Mouse (Mus musculus) heart, postnatal 25 days (tissue): ENCODE data around the gene Sec16b. TPM values are rescaled to one million over a fixed set of nuclear protein-coding genes. Genes with fewer than 3 reads are reported as not detected.

Source experiments
- DNase-seq: peaks from one replicate; pipeline ENCODE4 v3.0.0; 2022; ENCODE audit warnings: low spot score
- intact Hi-C: fragments of 180-260 bp; cut with DNase I; formaldehyde crosslinking; loops from one replicate; pipeline ENCODE4 v1.15.1; 2025
- total RNA-seq, 2 experiments: library from RNA; stranded (reverse); gene quantifications; 2 replicates each; pipeline ENCODE4 v1.2.3; 2021

The Sec16b gene
- total RNA-seq, 2 experiments from 2014 or later: 0.98 to 1.4 TPM

DNA sequence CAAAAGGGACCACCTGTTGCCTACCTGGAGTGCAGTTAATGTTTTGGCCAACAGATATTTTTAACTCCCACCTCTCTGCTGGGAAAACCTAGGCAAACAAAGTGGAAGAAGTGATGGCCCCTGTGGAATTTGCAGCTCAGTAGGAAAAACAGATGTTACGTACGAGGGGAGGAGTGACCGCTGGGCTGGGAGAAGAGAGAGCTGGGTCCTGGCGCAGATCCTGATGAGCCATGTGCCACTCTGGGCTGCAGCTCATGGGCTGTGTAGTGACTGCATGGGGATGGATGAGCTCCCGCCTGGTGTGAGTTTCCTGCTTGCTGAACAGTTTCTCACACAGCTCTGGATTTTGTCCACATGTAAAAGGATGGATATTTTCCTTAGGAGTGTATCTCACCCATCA, 1.3 kb downstream of the Sec16b start:
- intact Hi-C loops: no loop called here
- peak; percentile 43 for DNase-seq

DNA sequence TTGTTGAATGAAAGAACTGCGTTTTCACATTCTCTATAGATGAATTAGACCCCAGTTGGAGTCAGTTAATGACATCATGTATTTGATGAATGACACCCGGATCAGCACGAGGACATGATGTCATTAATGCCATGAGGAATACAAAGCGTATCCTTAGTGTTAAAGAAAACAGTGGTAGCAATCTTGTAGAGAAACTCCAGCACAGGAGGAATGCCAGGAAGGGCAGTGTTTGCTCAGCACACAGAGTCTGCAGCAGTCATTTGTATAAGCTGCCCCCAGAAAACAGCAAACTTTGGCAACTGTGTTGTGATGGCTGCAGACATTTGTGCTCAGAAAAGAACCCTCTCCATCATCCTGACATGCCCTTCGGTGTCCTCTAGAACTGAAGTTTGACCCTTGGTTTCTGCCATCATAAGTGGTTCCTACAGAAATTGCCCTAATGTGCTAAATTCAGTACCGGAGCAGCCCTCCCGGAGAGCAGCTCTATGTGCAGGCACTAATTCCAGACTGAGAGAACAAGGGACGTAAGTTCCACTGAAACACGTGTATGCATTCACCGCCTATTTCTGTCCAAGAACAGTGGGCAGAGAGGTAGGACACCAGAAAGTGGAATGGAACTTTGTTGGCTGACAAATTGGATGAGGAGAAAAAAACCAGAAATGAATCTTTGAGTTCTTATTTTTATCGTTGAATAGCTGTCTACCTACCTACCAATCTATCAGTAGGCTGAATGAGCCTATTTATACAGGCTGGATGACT, 6.3 kb downstream of the Sec16b start:
- DNase-seq: no peak
- intact Hi-C loops: no loop called here

DNA sequence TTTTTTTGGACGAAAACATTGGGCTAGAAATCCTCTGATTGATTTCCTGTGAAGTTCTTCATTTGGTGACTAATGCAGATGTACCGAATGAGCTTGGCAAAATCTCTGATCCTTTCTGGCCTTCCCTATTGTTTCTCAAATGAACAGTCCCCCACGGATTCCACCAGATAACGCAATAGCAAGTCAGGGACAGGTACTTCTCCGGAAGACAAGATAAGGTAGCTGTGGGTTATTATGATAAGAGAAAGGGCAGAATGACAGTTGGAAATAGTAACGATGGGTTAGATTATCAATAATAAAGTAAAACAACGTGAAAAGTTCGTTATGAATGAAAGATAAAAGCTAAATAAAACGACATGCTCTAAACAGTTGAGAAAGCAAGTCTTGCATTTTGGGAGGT, 7.0 kb downstream of the Sec16b start:
- DNase-seq: no peak
- intact Hi-C loops: no loop called here

DNA sequence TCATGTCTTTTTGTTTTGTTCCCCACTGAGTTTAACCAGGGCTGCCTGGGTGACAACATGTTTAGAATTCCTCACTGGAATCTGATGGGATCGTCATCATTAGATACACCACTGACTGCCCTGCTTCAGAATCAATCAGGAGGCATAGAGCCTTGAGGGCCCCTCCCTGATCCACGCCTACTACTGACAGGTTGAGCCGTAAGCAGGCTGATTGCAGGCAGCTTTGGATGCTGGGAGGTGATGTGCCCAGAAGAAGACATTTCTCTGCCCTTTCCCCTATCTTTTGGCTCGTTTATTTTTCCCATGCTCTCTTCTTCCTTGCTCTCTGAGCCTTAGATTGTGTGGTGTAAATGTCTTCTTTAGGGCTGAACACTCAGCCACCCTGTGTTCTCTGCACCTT, 7.8 kb downstream of the Sec16b start:
- intact Hi-C loops: no loop called here

DNA sequence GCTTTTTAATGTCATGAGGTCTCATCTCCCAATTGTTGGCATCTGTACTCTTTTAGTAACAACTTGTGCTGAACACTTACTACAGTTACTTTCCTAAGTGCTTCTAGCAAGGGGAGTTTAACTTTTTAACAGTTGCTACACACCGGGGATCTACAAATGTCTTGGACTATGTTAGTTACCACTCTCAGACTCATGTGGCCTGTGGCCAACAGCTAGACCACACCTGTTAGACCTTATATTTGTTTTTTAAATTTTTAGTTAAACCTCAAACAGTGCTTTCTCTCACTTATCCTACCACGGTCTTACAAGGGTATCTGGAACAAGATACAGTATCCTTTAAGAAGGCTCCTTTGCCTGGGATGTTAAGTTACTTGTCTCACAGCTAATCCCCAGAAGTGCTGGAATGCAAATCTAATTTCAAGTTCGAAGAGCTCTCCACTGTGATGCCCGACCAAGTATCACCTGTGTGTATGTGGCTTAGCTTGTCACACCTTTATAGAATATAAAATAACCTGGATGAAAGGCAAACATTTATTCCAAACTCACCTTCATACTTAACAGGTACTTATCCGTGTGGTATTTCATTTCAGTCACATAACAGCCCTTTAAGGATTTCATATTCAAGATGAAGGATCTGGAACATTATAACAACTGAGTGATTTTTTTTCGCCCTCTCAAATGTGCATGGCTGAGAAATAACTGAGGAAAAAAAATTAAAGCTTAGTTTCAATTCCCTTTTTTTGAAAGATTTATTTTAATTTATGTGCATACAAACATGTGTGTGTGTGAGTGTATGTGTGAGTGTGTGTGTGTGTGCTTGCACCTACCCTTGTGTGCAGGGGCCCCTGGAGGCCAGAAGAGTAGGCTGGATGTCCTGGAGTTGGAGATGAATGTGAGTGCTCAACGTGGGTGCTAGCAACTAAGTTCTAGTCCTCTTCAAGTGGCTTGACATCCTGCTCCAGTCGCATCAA, 10.6 kb downstream of the Sec16b start:
- DNase-seq: no peak
- intact Hi-C loops: no loop called here

More for the DNA sequence above, 7.8 kb downstream of the Sec16b start:
- DNase-seq: no peak

DNA sequence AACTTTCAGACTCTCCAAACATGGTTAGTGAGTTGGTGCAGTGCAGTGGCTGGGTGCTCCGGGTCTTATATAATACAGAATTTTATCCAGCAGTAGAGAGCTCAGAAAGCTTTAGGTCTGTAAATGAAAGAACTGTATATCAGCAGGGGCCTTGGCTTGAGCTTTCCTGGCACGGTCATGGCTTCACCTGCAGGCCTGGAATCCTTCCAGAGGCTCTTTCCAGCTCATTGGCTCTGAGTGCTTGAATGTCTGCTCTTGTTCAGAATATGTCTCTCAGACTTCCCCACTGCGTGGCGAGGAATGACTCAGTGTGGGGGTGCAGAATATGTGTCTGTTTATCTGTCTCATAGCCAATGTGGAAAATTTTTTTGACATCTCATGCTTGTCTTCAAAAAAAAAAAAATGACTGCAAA, 11.6 kb downstream of the Sec16b start:
- intact Hi-C loops: no loop called here
- DNase-seq: peak; percentile 5

DNA sequence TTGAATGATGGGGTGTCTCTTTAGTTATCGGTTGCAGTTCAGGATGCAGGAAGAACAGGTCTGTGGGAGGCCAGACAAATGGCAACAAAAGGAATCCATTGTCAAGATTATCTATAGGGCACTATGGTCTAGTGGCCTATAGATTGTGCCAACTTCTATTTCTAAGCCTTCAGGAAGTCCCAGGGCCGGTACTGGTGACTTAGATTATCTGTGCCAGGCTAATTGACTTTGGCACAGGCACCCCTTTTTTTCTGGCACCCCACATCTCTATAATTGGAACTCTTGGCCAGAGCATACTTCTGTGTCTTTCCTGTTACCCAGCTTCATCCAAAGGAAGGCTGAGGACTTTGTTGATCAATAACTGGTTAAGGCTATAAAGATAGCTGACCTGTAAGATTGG, 12.9 kb downstream of the Sec16b start:
- no peak for DNase-seq
- intact Hi-C loops: no loop called here

DNA sequence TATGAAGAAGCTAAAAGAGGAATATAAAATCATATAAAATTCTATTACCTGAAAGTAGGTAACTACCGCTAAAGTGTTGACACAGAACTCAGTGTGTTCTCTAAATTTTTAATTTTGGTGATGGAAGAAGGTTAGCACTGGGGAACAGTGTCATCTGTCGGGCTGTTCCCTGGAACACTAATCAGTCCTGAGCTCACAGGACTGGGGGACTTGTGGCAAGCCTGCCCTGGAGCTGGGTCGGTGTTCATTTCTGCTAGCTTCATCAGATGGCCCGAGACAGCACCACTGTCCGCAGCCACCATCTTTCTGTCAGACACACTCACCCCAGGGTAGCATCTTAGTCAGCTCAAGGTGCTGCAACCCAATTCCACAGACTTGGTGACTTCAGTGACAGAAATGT, 15.8 kb downstream of the Sec16b start:
- intact Hi-C loops: no loop called here
- DNase-seq: no peak

DNA sequence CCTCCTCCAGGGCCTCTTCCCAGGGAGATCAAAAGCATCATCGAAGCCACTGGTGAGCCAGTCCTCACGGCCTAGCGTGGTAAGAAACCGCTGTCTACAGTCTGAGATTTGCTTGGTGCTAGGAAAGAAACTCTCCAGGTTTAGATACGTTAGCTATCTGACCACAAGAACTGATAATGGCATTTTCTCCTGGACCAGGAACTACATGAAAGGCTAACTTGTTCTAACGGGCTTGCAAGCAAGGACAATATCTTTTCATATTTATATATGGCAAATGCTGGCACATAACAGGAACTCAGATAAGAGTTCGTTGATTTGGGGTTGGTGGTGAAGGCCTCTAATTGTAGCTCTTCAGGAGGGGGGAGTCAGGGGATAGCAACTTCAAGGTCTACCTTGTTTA, 18.2 kb downstream of the Sec16b start:
- DNase-seq: no peak
- intact Hi-C loops: no loop called here

DNA sequence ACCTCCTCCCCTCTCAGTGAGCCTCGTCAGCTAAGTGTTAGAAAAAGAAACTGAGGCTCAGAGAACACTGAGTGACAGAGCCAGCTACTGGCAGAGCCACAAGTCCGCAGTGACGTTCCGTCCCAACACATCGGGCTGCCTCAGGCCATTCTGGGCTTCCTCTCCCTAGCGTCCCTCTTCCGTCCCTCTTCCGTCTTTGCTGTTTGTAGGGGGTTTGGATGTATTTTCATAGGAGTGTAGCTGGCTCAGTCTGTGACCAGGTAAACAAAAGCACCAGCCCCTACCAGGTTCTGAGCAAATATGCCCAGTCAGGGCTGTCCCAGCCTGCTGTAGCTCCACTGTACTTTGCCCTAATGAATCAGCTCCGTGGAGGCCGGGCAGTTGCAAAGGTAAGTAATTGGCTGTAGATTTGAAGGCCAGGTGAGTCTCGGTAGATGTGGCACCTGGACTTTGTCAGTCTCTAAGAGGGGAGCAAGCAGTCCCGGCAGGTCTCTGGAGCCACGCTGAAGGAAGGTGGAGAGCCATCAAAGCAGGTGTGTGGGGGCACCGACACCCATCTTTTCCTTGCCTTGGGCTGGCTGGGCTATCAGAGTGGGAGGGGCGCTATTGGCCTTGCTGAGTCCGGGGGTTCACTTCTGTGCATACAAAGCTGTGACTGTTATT, 19.3 kb downstream of the Sec16b start:
- intact Hi-C loops: no loop called here
- no peak for DNase-seq

DNA sequence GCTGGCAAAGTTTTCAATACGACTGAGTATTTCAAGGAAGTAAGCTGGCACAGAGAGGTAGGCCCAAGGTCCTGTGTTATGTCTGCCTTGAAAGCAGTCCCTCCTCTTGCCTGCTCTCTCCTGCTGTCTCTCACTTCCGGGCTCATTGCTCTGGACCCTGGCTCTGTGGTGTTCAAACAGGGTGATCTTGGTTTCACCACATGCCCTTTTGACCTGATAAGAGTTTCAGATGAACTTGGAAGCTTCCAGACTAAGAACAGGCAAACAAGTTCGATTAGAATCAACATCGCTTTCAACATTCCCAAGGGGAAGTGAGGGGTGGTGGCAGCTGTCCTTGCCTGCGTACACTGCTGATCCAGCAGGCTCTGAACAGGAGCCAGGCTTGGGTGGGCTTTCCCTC, 20.1 kb downstream of the Sec16b start:
- intact Hi-C loops: no loop called here
- DNase-seq: no peak

DNA sequence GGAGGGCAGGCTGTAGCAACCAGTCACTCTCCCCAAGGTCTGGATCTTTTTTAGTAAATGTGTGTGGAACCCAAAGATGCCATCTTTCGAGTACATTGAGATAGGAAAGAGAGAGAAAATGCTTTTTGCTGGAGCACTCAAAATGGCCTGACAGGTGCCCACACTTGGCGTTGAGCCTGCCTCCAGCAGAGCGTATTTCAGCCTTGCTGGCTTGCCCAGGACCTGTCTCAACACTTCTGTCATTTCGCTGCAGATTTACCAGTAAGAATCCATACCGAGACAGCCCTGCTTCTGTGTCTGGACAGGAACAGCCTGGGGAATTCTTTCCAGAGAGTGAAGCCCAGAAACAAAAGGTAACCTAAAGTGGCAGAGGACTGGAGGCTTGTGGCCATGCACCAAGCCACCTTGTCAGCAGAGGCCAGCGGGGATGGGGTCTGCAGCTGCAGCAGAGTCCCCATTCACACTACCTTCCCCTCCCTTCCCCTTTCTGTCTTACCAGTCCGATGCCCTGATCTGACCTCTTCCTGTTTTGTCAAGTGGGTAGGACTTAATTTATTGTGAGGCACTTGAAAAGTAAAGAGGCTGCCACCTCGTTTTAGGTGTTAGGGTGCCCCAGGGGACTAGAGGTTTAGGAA, 26.4 kb downstream of the Sec16b start:
- no peak for DNase-seq
- intact Hi-C loops: loop anchor here (10.0 kb wide), 3 partner anchors 398 to 788 kb away; no protein-coding TSS in a partner anchor

DNA sequence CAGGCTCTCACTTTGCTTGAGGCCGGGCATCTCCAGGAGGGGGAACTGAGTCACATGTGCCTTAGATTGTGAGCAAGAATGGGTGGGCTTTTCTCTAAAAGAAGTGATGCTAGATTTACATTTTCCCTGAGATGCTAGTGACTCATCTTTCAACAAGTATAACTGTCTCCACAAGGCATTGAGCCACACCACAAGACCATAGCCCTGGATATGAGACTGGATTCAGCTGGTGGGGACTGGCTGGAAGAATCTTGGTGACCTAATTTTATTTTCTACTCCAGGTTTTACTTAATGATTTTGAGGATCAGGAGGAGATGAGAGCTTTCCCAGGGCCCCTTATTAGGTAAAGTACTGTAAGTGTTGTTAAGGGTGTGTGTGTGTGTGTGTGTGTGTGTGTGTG, 29.0 kb downstream of the Sec16b start:
- no peak for DNase-seq
- intact Hi-C loops: loop anchor here (5.0 to 10.0 kb wide), 5 partner anchors 78 to 791 kb away; partner anchors contain the start of gene Cryzl2

DNA sequence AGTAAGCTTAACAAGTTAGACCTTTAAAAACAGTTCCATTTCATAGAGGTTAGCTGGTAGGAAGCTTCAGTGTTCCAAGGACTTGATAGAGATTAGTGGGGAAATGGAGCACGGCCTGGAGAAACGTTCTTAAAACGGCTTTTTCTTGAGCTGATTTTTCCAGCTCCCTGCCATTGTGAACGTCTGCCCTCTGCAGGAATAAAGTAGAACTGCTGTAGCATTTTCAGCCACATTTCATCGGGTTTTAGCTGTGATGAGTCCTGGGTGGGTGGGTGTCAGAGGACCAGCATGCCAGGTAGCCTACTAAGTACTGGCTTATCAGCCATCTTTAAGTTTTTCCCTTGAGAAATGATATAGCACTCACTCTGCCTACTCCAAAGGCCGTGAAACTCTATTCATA, 29.9 kb downstream of the Sec16b start:
- intact Hi-C loops: loop anchor here (2.0 to 10.0 kb wide), 6 partner anchors 79 to 792 kb away; partner anchors contain the start of gene Cryzl2
- DNase-seq: no peak

DNA sequence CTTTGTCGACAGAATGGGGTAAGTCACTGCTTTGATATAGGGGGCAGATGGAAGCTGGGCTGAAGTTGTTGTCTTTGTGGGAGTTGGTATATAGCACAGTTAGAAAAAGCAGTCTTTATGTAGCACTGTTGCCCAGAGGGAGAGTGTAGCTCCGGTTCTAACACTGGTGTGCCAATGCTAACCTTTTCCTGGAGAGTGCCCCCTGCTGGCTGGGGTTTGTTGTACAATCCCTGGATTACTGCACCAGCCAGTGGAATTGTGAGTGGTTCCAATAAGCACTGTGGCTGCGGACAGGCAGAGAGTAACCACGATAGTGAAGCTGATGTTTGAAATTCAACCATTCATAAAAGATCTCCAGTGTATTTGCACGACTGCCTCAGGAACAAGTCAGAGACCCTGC, 31.1 kb downstream of the Sec16b start:
- intact Hi-C loops: loop anchor here (2.0 to 10.0 kb wide), 6 partner anchors 80 to 793 kb away; partner anchors contain the start of gene Cryzl2
- no peak for DNase-seq

DNA sequence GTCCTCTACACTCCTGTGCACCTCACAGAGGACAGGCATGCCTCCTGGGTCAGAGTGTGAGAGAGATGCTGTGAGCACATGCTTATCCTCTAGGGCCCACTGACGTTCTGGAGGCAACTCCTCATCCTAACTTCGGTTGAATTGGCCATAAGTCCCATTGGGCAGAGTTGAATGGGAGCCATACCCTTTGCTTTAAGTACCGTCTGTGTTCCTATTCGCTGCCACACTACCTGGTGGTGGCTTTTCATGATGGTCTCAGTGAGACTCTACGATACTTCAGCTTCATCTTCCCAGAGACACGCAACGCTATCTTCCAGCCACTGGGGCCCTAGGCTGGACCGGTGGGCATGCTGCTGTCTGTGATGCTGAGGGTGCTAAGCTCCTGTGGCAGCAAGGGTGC, 38.5 kb downstream of the Sec16b start:
- no peak for DNase-seq
- intact Hi-C loops: no loop called here

DNA sequence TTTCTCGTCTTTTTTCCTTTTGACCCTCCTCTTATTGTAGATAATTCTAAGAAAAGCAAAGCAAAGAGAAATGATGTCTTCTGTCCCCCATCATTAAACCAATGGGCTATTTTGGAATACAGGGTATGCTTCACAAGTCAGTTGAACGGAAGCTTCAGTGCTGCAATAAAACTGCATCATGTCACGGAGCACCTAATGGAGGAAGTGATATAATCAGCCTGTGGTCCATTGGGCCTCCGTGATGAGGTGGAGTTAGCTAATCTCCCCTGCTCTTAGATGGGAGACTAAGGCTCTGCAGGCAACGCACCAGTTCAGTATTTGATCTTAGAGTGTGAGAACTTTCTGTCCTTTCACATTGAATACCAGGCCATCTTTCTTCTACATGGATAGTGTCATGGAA, 41.1 kb downstream of the Sec16b start:
- intact Hi-C loops: no loop called here

DNA sequence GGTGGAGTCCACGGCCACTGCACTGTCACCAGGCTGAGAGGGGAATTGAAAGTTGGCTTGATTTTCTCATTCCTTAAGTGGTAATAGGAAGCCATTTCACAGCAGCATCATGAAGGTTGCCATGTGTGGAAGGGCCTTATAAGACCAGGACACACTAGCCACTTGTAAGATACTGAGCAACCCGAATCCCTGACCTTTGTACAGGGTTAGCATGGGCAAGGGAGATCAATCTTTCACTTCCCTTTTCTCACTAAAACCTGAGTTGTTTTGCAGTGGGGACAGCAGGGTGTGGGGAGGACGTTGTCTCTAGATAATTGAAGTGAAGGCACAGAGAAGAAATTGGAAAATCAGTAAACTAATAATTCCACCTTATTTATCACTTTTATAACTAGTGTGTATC, 43.2 kb downstream of the Sec16b start:
- intact Hi-C loops: no loop called here
- no peak for DNase-seq

More for the DNA sequence above, 41.1 kb downstream of the Sec16b start:
- DNase-seq: no peak

DNA sequence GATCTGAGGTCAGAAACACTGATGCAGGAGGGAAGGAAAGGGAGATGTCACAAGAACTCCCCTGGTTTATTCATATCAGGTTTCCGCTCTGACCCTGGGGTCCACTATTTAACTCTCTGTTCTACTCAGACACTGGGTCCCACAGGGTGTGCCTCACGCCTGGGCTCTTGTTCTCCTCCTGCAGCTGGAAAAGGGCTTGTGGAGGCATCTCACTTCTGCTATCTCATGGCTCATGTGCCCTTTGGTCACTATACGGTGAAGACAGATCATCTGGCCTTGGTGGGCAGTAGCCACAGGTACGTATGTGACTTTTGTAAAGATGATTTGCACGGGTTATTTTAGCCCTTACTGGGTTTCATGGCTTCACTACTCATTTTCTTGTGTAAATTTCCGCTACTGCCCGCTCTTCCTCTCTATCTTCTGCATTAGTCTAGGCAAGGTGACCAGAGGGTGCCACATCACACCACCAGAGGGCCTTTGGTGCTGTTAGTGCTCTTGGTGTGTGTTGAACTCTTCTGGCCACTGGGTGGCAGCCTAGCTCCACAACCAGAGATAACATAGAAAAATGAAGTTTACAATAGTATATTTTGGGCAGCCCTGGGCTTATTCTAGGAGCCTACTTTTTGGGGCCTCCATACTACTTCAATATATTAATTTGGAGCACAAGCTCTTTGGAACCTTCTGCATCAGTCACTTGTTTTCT, 46.4 kb downstream of the Sec16b start:
- intact Hi-C loops: no loop called here
- DNase-seq: no peak
